Mouse (Mus musculus): ENCODE measurements around the gene Ttc38.
"Not testable (repeated sequence)": the region's sequence is repeated elsewhere in the genome, so short reads cannot be mapped to it uniquely, and the experiment has no call there.

Gene Ttc38

GRCm38 (mm10) chr15:85826676-85827075 is 5.4 kb upstream of the Ttc38 start:
- DNase-seq, result no peak

GRCm38 (mm10) chr15:85828071-85828470 is 4.0 kb upstream of the Ttc38 start:
- DNase-seq, result no peak

DNA sequence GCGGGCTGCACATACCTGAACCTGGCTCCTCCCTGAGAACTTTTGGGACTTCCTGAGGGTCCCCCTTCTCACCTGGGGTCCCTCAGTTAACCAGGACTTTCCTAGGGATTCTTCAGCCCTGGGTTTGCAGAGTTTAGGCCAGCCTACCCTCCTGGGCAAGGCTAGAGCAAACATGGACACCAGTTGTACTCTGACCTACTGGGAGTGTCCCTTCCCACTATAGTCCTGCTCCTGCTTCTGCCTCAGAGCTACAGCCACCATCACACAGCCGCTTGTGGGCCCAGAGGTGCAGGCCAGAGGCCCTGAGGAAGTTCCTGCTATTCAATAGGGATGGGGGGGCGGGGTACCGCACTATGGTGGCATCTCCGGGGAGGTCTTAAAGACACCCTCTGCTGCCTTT is 2.6 kb upstream of the Ttc38 start:
- DNase-seq, result no peak

- no peak for DNase-seq
These were observed 493 bp downstream of the Ttc38 start for GRCm38 (mm10) chr15:85832599-85832998.

GRCm38 (mm10) chr15:85835335-85835734 is 3.2 kb downstream of the Ttc38 start:
- DNase-seq, result no peak

DNA sequence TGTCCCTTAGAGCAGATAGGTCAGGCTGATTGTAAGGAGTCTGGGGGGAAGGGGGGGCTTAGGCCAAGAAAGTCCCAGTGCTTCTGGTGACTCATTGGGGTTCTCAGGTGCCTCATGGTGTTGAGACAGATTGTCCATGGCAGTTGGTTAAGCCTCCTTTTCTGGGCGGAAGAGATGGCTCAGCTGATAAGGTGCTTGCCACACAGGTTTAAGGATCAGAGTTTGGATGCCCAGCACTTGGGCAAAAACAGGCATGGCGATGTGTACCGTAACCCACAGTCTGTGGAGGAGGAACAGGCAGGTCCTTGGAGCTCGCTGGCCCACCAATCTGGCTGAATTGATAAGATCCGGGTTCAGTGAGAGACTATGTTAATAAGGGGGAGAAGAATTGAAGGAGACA is 4.8 kb downstream of the Ttc38 start:
- DNase-seq, result no peak

- no peak for DNase-seq
These were observed 8.9 kb downstream of the Ttc38 start for GRCm38 (mm10) chr15:85840983-85841382.

GRCm38 (mm10) chr15:85841796-85842360 is 9.8 kb downstream of the Ttc38 start:
- no peak for DNase-seq

DNA sequence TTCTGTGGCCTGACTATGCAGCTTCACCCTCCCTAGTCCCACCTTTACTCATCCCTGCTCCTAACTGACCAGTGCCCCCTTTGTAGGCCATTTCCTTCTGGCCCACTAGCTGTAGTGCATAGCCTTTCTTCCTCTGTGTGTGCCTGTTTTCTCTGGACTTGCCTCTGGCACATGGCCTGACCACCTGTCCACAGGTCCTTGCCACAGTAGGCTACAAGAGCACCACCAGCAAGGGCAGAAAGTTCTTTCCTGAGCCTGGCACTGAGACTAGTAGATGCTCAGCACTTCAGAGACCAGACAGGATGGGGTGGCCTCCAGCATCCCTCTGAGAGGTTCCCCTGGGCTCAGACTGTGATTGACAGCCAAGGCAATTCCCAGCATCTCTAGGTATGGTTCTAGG is 13.0 kb downstream of the Ttc38 start:
- DNase-seq, result peak; percentile 40

DNA sequence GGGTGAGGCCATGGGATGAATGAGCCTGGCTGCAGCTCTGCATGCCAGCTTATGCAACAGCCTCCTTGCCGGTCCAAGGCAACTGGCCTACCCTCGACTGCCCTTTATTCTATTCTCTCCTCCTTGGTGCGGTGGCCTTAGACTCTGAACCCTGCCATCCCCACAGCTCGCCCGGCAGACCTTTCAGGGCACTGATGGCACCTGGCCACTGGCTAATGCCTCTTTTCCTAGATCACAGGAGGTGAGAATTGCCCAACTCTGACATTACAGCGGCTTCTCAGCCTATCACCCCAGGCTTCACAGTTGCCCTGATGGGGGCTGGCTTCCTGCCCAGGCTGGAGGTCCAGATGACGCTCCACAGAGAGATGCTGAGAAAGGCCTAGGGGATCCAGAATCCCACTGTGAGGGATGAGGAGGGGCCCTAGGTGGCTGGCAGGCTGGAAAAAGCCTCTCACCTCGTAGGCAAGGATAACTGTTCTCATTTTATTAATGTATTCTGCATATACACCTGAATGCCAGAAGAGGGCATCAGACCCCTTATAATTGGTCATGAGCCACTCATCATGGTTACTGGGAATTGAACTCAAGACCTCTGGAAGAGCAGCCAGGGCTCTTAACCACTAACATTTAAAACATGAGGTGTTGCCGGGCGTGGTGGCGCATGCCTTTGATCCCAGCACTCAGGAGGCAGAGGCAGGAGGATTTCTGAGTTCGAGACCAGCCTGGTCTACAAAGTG is 19.7 kb downstream of the Ttc38 start:
- DNase-seq, result no peak

- DNase-seq, result no peak
These were observed 26.9 kb downstream of the Ttc38 start for GRCm38 (mm10) chr15:85858980-85859489.

DNA sequence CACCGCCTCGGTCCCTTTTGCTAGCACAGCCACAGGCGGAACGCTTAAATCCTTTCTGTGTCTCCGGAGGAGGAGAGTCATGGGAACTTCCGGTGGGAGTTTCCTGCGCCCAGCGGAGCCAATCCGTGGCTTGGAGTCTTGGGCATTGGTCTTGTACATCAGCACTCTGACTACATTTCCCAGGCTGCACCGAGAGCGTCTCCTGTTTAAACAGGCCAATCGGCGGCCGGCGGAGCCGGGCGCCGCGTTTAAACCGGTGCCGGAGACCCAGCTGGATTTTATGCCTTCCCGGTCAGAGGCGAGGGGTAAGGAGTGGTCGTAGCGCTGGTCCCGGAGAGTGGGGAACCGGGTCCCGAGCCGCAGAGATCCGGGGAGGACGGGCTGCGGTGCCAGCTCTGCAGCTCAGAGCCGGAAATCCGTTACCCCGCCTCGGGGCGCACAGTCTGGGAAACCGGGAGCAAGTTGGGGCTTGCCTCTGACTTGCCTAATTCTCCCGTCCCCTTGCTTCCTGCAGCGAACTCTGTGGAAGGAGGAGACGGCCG is 27.5 kb downstream of the Ttc38 start, which contains the start of gene Gtse1:
Gtse1 (plus strand) TSS at position 256 of the 542 bp plus-strand sequence.
- DNase-seq, result peak; percentile 89

DNA sequence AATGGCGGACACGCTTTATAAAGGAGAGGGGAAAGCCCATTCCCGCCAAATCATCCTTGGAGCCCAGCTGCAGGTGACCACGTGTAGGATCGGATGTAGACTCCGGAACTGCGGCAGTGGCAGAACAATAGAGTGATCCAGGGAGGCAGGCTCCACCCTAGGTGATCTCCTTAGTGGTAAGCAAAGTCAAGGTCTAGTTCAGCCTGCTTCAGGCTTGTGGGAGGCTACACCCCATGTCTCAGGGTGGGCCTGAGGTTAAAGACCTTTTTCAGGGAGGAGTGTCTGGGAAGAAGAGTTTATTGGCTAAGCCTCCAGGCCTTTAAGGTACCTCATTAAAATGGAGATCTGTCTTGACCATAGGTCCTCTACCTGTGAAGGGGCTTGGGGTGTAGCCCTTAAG is 33.8 kb downstream of the Ttc38 start:
- DNase-seq, result not testable (repeated sequence)

DNA sequence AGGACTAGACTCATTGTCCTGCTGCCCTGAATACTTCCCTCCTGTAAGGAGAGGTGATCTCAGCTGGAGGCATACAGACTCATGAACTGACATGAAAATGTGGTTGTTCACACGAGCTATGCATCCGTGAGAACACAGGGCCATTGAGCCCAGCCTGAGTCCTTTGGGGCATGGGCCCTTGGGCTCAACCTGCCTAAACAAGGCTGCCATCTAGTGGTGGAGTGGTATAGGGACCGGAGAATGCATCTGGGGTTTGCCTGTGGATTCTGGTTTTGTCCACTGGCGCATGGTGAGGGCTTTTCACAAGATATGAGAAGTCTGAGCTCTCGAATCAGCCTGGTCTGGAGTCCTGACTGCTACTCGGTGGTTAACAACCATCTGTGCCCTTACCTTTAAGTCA is 35.6 kb downstream of the Ttc38 start:
- DNase-seq, result peak; percentile 61

- DNase-seq, result no peak
These were observed 45.2 kb downstream of the Ttc38 start for GRCm38 (mm10) chr15:85877336-85877735.

- DNase-seq, result peak; percentile 90
These were observed 46.9 kb downstream of the Ttc38 start, which contains the start of gene Trmu for GRCm38 (mm10) chr15:85878848-85879497. TSS of gene Trmu (plus strand) at chr15:85879312.

GRCm38 (mm10) chr15:85879498-85879895 is 47.4 kb downstream of the Ttc38 start:
- DNase-seq, result no peak

GRCm38 (mm10) chr15:85885606-85886005 is 53.5 kb downstream of the Ttc38 start:
- no peak for DNase-seq

- DNase-seq, result no peak
These were observed 57.1 kb downstream of the Ttc38 start for GRCm38 (mm10) chr15:85889235-85889634.

- DNase-seq, result no peak
These were observed 59.9 kb downstream of the Ttc38 start for GRCm38 (mm10) chr15:85891971-85892370.

DNA sequence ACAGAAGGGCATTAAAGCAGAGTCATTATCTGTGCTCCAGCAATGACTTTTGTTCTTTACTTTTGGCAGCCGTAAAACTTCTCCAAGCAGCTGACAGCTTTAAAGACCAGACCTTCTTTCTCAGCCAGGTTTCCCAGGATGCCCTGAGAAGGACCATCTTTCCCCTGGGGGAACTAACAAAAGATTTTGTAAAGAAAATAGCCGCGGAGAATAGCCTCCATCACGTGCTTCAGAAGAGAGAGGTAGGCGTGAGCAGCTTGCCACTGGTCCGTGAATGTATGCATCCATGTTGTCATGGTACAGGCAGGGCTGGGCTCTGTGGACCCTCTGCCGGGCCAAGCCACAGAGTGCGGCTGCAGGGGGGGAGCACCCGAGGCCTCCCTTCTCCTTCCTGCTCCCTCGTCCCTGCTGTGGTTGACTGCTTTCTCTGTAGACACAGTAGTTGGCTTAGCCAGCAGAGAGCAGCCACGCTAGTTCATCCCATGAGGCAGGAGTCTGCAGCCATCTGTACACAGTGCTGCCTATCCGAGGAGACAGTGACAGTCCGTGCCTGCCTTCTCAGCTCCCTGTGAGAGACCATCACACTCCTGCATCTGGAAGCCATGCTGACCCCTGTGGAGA is 60.5 kb downstream of the Ttc38 start:
- no peak for DNase-seq

- no peak for DNase-seq
These were observed 61.8 kb downstream of the Ttc38 start for GRCm38 (mm10) chr15:85893871-85894270.

GRCm38 (mm10) chr15:85896284-85896683 is 64.2 kb downstream of the Ttc38 start:
- peak; percentile 70 for DNase-seq

Data from cerebellum, adult 11 months (tissue).